Mouse (Mus musculus) heart, postnatal 0 days (tissue): ENCODE results near the gene Rere.

Experiments
- CTCF ChIP-seq: IDR thresholded peaks from 2 replicates; pipeline ENCODE4 v1.5.1; 2016; ENCODE audit warnings: antibody characterized with exemption, control low read depth, low read depth
- EP300 ChIP-seq: IDR thresholded peaks from 2 replicates; pipeline ENCODE4 v1.6.1; 2016; ENCODE audit warnings: antibody characterized with exemption, low read depth

DNA sequence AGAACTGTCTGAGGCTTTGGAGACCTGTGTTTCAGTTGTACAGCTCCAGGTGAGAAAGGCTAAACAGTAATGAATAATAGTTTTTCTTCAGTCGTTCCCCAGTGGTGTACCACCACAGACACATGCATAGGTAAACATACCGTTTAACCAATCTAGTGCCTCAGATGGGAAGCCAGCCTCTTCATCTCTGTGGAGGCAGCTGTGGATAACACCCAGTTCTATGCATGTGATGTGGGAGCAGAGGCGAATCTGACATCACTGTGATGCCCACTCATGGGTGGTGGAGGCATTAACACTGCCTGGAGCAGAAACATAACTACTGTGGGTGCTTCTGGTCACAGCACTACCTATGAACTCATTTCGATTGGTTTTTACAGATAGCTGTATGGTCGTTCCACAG lies 314.5 kb downstream of the Rere start:
- no peak for TF ChIP-seq CTCF
- TF ChIP-seq EP300, result no peak
